Mouse (Mus musculus) heart, embryonic 14.5 days (tissue): ENCODE measurements around the gene Gpha2. TPM values are rescaled to one million over a fixed set of nuclear protein-coding genes. Genes with fewer than 3 reads are reported as not detected.

Experiments
- ATAC-seq: fragments of 200-750 bp; cut with Nextera tagmentation; 2 replicates; pipeline ENCODE4 v1.8.0; 2017; ENCODE audit warnings: low read depth, moderate TSS enrichment; ENCODE audit not compliant: insufficient number of reproducible peaks, insufficient read depth, low FRiP score
- H3K27ac ChIP-seq, 2 experiments: fragments of 200-500 bp in 1 of 2; fragments of 300-500 bp in 1 of 2; sonication (generic) in 1 of 2; replicated peaks in 1 of 2; 2 replicates each; pipeline ENCODE4 v1.5.1; 2012 to 2014; ENCODE audit warnings: low read depth in 2 of 2, low read length in 2 of 2, control low read depth in 1 of 2, mild to moderate bottlenecking in 1 of 2, mixed read lengths in 1 of 2; ENCODE audit not compliant: control insufficient read depth in 1 of 2, insufficient read depth in 1 of 2
- H3K27me3 ChIP-seq: fragments of 300-500 bp; sonication (generic); 2 replicates; pipeline ENCODE4 v1.6.1; 2014; ENCODE audit warnings: mild to moderate bottlenecking, low read length, control low read depth; ENCODE audit not compliant: control insufficient read depth, insufficient read depth
- H3K36me3 ChIP-seq: fragments of 300-500 bp; sonication (generic); 2 replicates; pipeline ENCODE4 v1.6.1; 2014; ENCODE audit warnings: mild to moderate bottlenecking, control low read depth, low read length, mixed read lengths; ENCODE audit not compliant: control insufficient read depth, insufficient read depth
- H3K4me1 ChIP-seq, 2 experiments: fragments of 200-500 bp in 1 of 2; fragments of 300-500 bp in 1 of 2; sonication (generic) in 1 of 2; 2 replicates each; pipeline ENCODE4 v1.6.1; 2012 to 2014; ENCODE audit warnings: low read length in 2 of 2, control low read depth in 1 of 2, mixed read lengths in 1 of 2; ENCODE audit not compliant: control insufficient read depth in 2 of 2, insufficient read depth in 2 of 2
- H3K4me2 ChIP-seq: fragments of 300-500 bp; sonication (generic); 2 replicates; pipeline ENCODE4 v1.6.1; 2014; ENCODE audit warnings: mild to moderate bottlenecking, low read length
- H3K4me3 ChIP-seq, 2 experiments: fragments of 200-500 bp in 1 of 2; fragments of 300-500 bp in 1 of 2; sonication (generic) in 1 of 2; 2 replicates each; pipeline ENCODE4 v1.5.1; 2012 to 2014; ENCODE audit warnings: low read length in 2 of 2, mild to moderate bottlenecking in 2 of 2, control low read depth in 1 of 2, low read depth in 1 of 2, moderate library complexity in 1 of 2; ENCODE audit not compliant: control insufficient read depth in 1 of 2, insufficient read depth in 1 of 2
- H3K9ac ChIP-seq: fragments of 300-500 bp; sonication (generic); 2 replicates; pipeline ENCODE4 v1.6.1; 2014; ENCODE audit warnings: mild to moderate bottlenecking, low read length
- H3K9me3 ChIP-seq: fragments of 300-500 bp; sonication (generic); 2 replicates; pipeline ENCODE4 v1.6.1; 2016; ENCODE audit warnings: low read length, control low read depth; ENCODE audit not compliant: control insufficient read depth
- WGBS: fragments of 180-500 bp; shearing (Covaris S2); extraction: QIAGEN DNeasy Blood & Tissue Kit; methylation state at CpG from one replicate; pipeline ENCODE4 v1.1.7; 2014; 5-methylcytosine and 5-hydroxymethylcytosine counted together
- polyA plus RNA-seq: library from polyadenylated mRNA; unstranded; fragments of >200 nt; fragmentation: Nextera tagmentation; extraction: Ambion mirVana; gene quantifications from 2 replicates; pipeline ENCODE4 v1.2.1, GENCODE M21; 2014

Gene Gpha2
- polyA plus RNA-seq, 1 experiment from 2014 or later: not detected

GRCm38 (mm10) chr19:6242281-6242680 lies 16.1 kb downstream of the Gpha2 start:
- no peak for ATAC-seq
- peak overlapping the region in 1 of 2 experiments; percentile 80; a peak in 2 of 4 replicates for H3K27ac ChIP-seq
- 2% methylated on average over 4 of the region's 4 CpGs for WGBS

GRCm38 (mm10) chr19:6243226-6243625 lies 17.0 kb downstream of the Gpha2 start:
- Histone ChIP-seq H3K9ac (0 out of 2 replicates have a peak overlapping the region, but pooled peaks have one; percentile 12), H3K4me3 (no peak overlapping the region), H3K27me3 (no peaks in the 10 kb centered on the region), H3K4me1 (peaks cover 5 to 9% of the 10 kb centered on the region in 2 experiments), H3K9me3 (no peaks in the 10 kb centered on the region), H3K27ac (no peak overlapping the region), H3K36me3 (peaks cover 37% of the 10 kb centered on the region), H3K4me2 (no peak overlapping the region)
- no peak for ATAC-seq
- 84% methylated on average over 5 of the region's 5 CpGs for WGBS

More at GRCm38 (mm10) chr19:6242281-6242680, 16.1 kb downstream of the Gpha2 start:
- Histone ChIP-seq H3K4me3 (peak overlapping the region; percentile 70 to 82), H3K9me3 (no peaks in the 10 kb centered on the region), H3K36me3 (peaks cover 27% of the 10 kb centered on the region), H3K27me3 (no peaks in the 10 kb centered on the region), H3K9ac (peak overlapping the region; percentile 92), H3K4me1 (peaks cover 5 to 9% of the 10 kb centered on the region in 2 experiments), H3K4me2 (peak overlapping the region; percentile 86)

- ATAC-seq: no peak
- Histone ChIP-seq H3K27ac (no peak overlapping the region), H3K9me3 (no peaks in the 10 kb centered on the region), H3K4me1 (peaks cover 5 to 9% of the 10 kb centered on the region in 2 experiments), H3K4me2 (no peak overlapping the region), H3K36me3 (peaks cover 52% of the 10 kb centered on the region), H3K27me3 (no peaks in the 10 kb centered on the region), H3K4me3 (no peak overlapping the region), H3K9ac (no peak overlapping the region)
- 55% methylated on average over 1 of the region's 1 CpGs for WGBS
Observed at GRCm38 (mm10) chr19:6245806-6246205, 19.6 kb downstream of the Gpha2 start.

- ATAC-seq: no peak
- WGBS: 88% methylated on average over 29 of the region's 29 CpGs
- Histone ChIP-seq H3K9ac (no peak overlapping the region), H3K4me1 (peaks cover 0 to 3% of the 10 kb centered on the region in 2 experiments; a peak in 2 of 4 replicates), H3K36me3 (peaks cover 71% of the 10 kb centered on the region), H3K27ac (no peak overlapping the region), H3K4me2 (no peak overlapping the region), H3K27me3 (no peaks in the 10 kb centered on the region), H3K9me3 (no peaks in the 10 kb centered on the region), H3K4me3 (no peak overlapping the region)
Observed at GRCm38 (mm10) chr19:6247526-6248300, 21.5 kb downstream of the Gpha2 start.

GRCm38 (mm10) chr19:6253021-6253420 lies 26.8 kb downstream of the Gpha2 start:
- Histone ChIP-seq H3K36me3 (peaks cover 89% of the 10 kb centered on the region), H3K9me3 (no peaks in the 10 kb centered on the region), H3K9ac (no peak overlapping the region), H3K27ac (no peak overlapping the region), H3K4me1 (no peaks in the 10 kb centered on the region), H3K27me3 (no peaks in the 10 kb centered on the region), H3K4me3 (no peak overlapping the region), H3K4me2 (no peak overlapping the region)
- WGBS: 82% methylated on average over 4 of the region's 4 CpGs
- no peak for ATAC-seq

GRCm38 (mm10) chr19:6260428-6260827 lies 34.2 kb downstream of the Gpha2 start:
- no peaks in the 10 kb centered on the region for H3K4me1 ChIP-seq
- peaks cover 68% of the 10 kb centered on the region for H3K36me3 ChIP-seq
- H3K27ac ChIP-seq: no peak overlapping the region
- H3K4me2 ChIP-seq: no peak overlapping the region
- no peak overlapping the region for H3K9ac ChIP-seq
- no peaks in the 10 kb centered on the region for H3K27me3 ChIP-seq
- H3K9me3 ChIP-seq: 0 out of 2 replicates have a peak, but pooled peaks cover 3% of the 10 kb centered on the region
- 81% methylated on average over 2 of the region's 2 CpGs for WGBS
- ATAC-seq: no peak
- H3K4me3 ChIP-seq: no peak overlapping the region

GRCm38 (mm10) chr19:6260946-6261345 lies 34.8 kb downstream of the Gpha2 start:
- no peak overlapping the region for H3K4me2 ChIP-seq
- H3K9ac ChIP-seq: no peak overlapping the region
- H3K36me3 ChIP-seq: peaks cover 63% of the 10 kb centered on the region
- no peak overlapping the region for H3K27ac ChIP-seq
- H3K27me3 ChIP-seq: no peaks in the 10 kb centered on the region
- H3K9me3 ChIP-seq: 0 out of 2 replicates have a peak, but pooled peaks cover 3% of the 10 kb centered on the region
- WGBS: 81% methylated on average over 4 of the region's 4 CpGs
- H3K4me1 ChIP-seq: no peaks in the 10 kb centered on the region
- ATAC-seq: no peak
- H3K4me3 ChIP-seq: no peak overlapping the region
